Mouse (Mus musculus) skeletal muscle tissue, adult 2 months (tissue): ENCODE results near the gene Kcnma1.

ENCODE experiments used
- DNase-seq: peaks from one replicate; pipeline ENCODE4 v3.0.0-alpha.2; 2012; ENCODE audit warnings: low read depth, low spot score

Kcnma1 gene

DNA sequence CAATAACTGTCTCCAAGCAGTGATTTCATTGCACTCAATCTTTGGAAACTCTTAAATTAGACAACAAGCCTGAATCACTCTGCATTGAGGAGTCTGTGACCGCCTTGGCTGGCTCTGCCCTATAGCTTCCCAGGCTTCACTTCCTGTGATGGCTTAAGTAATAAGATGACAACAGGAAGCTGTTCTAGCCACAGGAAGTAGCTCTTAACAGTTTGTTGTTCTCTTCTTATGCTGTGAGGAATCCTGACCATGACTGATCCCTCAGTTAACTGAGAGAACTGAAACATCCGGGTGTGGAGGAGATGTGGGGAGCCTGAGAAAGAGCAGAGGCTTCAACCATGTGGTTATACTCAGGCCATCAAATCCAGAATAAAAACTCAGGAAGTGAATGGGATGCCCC, 549.2 kb downstream of the Kcnma1 start:
- DNase-seq, result no peak

DNA sequence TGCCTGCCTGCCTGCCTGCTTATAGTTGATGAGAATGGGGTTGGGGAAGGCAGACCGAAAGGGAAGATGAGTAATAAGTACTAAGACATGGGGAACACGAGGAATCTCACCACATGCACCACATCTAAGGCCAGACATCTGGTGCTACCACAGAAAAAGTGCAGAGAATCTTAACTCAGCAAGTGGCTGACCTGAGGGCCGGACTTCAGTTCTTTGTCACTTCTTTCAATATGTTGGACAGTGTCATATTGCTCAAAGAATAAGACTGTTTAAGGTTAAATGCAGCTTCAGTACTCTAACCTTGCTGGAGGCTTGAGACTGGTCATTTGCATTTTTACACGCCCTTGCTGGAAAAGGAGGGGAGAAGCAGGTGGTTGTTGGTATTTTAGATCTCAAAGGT, 555.7 kb downstream of the Kcnma1 start:
- no peak for DNase-seq

DNA sequence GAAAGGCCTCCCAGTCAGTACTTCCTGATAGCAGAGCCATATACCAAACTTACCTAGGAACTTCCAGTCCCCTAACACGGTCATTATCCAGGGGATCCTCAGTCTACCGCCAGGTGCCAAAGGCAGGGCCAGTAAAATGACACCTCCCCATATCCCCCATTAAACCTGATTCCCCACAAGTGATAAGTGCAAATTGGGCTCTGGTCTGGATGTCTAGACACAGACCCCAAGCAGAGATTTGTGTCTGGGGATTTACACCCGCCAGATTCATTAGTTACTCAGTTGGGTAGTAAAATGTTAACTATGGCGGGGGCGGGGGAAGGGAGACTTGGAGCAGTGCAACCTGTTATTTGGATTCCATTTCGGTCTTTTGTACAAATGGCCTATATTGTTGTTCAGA, 562.6 kb downstream of the Kcnma1 start:
- no peak for DNase-seq

DNA sequence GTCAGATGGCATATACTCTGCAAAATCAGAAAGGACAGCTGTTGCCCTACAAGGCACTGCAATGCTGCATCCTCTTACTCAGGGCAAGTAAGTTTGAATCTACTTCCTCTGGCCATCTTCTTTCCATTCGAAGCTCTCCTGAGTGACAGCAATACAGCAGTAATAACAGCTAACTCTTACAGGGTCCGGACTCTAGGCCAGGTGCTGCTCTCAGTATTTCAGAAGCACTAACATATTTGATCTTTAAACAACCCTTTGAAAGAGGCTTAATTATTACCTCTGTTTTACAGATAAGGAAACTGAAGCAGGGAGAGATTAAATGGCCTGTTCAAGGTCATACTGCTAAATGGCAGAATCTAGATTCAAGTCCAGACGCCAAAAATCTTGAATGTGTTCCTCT, 576.8 kb downstream of the Kcnma1 start:
- no peak for DNase-seq

DNA sequence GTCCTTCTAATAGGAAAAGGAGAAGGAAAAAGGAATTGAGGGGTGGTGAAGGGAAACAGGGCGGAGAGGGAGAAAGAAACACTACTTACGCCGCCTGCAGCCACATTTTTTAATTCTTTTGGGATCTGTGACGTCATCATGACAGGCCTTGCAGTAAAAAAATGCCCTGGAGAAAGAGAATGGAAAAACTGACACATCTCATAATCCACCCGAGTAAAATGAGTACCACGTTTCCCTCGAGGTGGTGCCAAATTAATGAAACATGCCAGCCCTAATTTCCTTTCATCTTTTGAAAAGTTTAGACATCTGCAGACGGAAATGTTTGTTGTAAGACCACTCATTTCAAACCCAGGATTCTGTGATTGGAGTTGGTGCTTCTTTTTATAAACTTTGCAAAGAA, 578.4 kb downstream of the Kcnma1 start:
- DNase-seq, result peak; percentile 49

DNA sequence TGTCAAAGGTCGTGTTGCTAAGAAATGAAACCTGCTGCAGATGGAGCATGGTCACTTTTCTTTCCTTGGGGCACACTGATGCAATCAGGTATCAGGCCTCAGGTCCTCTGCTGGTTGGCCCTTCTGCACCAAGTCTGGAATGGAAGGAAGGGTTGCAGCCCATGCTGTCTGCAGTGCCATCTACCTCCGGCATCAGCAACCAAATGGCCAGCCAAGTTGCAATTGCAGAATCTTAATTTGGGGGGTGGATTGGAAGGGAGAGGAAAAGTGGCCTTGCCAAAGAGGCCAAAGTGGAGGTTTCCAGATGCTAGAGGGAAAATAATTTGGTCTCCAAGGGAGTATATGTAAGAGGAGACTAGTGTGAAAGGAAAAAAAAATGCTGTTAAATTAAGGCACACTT, 584.3 kb downstream of the Kcnma1 start:
- DNase-seq, result no peak

DNA sequence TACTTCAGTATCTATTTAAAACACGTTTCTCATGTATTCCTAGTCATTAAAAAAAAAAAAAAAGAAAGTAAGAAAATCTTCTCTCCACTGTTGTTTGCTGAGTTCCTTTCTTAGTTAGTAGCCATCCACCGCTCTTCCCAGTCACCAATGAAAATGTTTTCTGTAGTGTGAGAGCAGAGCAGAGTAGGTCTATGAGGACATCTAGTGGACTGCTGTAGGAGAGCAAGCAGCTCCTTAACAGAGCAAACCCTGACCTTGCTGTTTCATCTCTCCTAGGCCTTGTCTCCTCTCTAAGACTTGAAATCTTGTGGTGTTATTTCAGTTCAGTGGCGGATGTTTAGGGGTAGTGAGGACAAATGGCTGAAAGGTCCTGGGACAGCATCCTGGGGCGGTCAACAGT, 585.2 kb downstream of the Kcnma1 start:
- DNase-seq, result peak; percentile 46

DNA sequence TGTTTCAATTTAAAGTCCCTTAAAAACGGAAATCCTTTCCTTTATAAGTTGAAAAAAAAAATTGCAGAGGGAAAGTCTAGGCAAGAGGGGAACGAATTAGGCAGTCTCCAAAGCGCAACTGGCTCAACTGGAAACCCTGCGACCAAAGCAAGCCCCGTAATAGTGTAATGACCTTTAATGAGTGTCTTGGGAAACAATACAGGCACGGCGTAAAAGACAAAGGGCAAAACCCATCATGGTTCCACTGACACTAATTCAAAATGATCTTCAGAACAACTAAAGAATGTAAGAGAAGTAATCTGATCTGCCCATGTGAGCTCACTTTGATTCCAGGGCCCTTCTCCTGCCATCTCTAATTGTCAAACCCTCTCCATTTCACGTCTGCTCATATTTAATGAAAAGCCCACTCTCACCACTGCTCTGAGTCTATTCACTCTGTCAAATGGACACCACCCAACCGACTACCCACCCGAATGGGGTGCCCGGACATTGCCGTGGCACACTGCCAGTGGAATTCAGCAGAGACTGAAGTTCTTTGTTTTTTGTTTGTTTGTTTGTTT, 591.7 kb downstream of the Kcnma1 start:
- no peak for DNase-seq

DNA sequence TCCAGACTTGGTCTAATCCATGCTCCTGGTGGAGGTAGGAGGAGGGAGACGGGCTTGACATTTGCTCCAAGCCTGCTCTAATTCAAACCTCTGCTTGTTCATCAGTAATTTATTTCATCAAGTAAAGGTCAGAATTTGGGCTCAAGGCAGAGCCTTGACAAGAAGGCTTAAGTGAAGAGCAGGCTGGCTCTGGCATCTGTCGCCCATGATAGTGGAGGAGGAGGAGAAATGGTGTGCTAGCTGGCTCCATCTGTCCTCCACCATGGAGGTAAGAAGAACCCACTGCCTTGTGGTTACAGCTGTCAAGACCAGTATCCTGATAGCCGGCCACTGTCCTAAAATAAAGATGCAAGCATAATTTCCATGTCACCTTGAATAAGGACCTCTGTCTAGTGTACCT, 595.3 kb downstream of the Kcnma1 start:
- no peak for DNase-seq

DNA sequence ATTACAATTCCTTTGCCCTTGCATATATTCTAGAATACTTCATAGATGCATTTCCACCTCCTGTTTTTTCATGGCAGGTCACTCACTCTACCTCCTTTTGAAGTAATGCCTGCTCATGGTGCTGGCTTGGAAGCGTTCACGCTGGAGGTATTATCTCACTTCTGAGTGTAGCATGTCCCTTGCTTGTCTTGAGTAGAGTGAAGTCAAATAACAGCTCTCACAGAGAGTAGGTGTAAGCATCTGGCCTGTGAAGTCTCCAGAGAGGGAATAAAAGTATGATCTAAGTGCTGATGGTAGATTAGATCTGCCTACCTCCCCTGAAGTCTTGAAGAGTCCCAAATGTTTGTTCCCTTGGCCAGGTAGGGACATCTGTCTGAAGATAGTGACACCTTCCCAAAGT, 607.2 kb downstream of the Kcnma1 start:
- no peak for DNase-seq

DNA sequence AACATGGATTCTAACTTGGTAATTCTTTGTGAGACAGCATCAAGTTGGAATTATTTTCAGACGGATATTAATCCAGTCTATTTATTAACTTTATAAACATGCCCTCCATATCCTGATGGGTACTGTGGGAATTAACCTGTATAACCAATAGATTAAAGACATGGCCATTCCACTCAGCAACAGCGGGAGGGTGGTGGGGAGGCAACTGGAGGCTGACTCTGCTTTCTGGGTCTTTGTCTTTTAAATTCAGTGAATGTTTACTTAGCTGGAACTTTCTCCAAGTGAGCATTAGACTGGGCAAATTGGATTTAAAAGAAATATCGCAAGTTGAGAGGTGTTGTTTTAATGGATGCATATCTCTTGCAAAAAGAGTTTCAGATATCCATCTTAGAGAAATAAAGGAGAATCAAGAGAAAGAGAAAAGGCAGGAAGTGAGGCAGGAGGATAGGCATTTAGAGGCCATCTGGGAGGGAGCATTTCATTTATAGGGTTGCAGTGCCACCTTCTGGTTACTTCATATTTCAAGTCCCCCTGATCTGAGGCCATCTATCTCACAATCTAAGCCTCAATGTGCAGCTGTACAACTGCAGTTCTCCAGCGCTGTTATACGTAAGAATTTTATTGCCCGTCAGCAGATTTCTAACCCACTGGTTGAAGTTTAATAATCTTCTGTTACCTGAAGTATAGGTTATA, 613.4 kb downstream of the Kcnma1 start:
- peak; percentile 60 for DNase-seq

DNA sequence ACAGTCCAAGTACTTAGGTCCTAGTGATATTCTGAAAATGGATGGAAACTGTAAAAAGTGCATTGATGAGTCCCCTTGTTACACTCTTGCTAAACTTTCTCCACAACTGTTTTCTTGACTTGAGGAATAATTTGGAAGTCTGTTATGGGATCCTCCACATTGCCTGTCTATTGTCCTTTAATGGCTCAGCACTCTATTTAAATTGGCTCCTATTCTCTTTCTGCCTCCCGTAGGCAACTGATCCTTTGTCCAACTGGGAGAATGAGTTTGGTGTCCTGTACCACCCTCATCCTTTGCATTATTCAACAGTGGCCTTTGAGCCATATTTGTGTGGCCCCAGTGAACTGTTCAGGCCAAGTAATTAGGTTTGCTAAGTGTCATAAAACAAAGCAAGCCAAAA, 616.6 kb downstream of the Kcnma1 start:
- DNase-seq, result no peak

DNA sequence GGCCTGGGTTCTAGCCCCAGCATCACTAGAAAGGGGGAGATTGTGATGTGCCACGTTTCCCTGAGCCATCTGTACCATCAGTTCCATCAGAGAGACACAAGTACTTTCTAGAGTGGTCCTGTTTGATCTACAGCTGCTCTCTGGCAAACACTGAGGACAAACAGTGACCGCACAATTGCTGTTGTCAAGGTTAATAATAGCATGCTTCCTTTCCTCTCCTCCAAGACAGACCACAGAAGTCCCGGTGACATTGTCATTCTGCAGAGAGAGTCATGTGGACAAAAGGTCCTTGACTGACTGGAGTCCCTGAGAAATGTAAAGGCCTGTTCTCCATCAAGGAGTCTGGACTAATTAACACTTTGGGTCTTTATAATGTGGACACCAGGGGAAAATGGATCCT, 622.7 kb downstream of the Kcnma1 start:
- DNase-seq, result no peak

DNA sequence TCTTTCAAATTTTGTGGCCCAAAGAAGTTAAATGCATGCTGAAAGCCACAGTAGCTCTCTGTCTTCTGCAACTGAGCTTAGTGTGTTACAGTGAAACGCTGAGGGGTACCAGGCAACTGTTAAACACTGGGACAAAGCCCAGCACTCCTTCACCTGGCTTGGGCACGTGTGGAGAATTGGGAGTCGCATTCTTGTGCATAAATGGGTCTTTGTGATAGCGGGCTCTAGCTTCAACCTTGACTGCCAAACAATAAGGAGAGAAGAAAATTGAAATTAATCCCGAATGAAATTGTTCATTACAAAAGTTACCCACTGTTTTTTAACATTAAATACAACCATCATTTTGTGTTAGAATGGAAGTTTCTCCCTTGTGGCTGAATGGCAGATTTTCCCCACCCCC, 623.5 kb downstream of the Kcnma1 start:
- DNase-seq, result no peak

DNA sequence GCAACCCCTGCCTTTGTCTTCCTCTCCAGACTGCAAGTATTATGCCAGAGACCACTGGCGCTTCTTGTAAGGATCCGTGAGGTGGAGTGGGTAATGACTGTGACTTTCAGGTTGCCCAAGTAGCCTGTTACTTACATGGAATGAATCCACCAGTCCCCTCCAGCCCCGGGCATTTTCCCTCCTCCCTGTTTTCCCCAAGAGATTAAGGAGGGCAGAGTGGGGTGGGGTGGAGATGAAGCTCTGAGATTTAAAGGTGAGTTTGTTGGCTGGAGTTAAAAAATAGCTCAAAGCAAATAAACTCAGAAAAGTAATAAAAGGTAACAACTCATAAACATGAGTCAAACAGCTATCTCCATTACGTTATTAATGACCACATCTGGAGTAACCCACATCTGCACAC, 624.1 kb downstream of the Kcnma1 start:
- no peak for DNase-seq

DNA sequence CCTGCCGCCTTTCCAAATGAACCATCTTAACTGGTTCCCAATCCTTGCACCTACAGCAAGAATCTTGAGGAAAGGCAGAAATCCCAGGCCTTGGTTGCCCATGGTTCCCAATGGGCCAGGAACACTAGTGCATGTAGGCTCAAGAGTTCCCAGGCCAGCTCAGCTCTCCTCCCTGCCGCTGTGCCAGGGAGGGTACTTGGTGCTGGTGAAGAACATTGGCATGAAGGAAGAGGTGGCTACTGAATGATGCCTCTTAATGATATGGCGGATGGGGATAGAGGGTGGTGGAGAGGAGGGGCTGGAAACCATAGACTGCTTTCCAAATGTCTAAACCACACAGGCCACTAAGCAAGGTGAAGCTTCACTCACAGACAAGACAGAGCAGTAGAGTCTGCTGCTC, 627.5 kb downstream of the Kcnma1 start:
- no peak for DNase-seq

DNA sequence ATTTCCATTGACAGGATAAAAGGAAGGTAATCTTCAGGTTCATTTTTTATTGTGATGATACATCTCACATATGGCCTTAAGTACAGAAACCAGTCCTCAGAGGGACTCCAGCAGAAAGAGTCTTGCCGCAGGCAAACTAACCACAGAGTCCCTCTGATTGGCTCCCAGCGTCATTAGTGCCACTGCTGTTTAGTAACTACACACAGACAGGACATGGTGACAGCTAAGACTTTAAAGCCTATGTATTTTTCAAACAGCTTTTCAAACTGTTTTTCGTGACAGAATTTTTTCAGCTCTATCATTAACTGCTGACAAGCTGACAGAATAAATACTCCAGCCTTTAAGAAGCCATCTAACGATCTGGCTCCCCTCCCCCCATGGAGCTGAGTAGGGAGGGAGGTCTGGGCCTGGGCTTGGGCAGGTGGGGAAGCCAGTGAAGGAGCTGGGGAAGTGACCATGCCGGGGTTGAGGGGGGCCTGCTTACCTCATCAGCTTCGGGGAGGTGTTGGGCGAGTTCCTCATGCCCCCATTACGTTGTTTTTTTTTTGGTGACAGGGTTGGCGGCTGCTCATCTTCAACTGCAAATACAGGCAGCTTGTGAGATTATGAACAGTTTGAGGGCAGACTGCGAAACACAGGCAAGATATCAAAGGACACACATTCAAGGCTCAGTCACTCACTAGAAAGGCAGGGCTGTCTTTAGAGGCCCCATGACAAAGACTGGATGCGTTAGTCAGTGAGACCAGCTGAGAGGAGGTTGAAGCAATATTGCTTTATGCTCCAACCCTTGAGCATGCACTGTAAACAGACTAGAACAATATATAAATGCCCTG, 628.3 kb downstream of the Kcnma1 start:
- DNase-seq, result no peak

DNA sequence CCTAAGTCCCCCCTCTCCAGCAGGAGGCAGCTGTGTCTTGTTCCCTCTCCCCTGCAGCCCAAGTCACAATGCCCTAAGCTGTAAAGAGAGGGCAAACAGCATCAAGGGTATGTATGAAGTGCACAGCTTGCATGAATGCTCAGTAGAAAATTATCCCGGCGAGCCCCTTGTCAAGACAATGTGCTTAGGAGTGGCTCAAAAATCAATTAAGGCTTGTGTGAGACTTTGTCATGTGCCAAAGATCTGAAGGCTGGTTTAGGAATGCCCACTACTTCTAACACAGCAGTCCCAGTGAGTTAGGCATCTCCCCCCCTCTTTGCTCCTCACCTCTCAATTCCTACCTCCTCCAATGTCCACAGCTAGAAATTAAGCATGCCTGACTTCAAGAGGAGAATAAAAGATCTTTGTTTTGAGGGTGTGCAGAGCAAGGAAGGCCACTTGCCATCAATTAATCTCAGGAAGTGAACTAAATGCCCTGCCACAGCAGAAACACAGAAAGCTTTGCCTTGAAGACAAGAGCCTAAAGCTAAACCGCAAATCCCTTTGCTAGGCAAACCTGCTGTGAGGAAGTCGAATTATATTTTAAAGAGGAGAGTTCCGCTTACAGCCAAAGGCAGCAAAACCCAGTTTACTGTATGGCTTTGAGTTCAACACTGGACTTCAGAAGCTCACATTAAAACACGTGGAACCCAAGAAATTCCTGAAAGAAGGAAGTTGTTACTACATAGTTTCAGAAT, 635.8 kb downstream of the Kcnma1 start:
- no peak for DNase-seq

DNA sequence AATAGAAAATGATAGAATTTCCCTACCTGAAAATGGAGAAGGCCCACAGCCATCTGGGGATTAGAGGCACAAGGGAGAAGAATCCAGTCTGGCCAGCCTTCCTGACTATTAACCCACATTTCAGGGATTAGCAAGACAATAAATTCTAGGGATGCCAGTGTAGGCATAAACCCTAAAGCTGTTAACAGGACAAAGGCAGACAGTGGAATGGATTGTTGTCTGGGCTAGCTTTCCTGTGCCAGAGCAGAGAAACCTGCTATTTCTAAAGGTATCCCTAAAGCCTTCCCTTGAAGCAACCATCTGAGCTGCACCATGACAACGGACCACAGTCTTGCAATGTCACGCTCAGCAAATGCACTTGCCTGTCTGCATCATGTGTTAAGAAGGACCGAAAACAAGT, 642.3 kb downstream of the Kcnma1 start:
- no peak for DNase-seq

DNA sequence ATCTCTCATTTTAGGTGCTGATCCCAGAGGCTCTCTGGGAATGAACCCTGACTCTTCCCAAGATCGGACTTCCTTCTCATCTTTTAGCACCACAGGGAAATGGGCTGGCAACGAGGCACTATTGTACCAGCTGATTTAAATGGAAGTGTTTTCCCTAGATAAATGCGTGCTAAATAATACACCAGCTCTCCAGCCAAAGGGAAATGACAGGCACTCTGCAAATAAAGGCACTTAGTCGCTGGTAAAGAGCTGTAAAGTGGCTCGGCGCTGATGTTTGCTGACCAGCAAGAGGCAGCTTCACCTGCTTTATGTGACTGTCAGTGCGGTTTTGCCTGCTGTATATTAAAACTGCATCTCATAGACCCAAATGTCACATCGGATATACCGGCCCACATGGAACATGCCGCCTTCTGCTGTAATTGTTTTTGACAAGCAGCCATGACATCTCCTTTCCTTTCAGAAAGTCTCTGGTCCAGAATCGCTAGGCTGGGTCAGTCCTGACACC, 653.7 kb downstream of the Kcnma1 start:
- DNase-seq, result no peak

DNA sequence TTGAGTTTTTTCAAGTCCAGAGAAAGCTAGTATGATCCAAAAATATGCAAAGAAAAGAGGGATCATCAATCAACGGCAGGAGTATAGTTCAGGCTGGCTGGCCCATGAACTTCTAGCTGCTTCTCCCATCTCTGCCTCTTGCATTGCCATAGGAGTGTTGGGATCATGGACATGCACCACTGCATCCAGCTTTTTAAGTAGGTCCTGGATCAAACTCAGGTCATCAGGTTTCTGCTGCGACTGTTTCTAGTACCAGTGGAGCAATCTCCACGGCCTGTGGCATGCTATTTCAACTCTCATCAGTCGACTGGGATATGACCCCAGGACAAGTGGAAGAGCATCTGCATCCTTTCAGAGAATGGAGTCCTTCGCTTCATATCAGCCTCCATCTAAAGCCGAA, 655.5 kb downstream of the Kcnma1 start:
- DNase-seq, result no peak
